Mouse (Mus musculus): ENCODE results near the gene Drd1.

The Drd1 gene

DNA sequence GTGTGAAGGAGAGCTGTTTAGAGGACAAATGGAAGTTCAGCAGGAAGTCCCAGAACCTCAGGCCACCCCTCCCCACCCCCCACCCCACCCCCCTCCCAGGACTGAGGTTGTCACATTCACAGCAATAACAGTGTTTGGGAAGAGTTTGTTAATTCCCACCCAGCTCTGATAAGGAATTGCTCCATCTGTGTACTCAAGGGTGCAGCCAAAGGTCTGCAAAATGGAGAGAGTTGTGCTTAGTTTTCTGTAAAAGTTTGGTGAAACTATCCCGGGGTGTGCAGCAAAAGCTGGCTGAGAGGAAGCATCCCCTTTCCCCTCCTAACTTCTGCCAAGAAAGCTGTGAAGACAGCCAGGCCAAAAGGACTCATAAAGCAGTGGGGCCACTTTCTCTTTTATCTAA lies 17.6 kb upstream of the Drd1 start:
- peak in 1 of 2 experiments; percentile 34 for DNase-seq

DNA sequence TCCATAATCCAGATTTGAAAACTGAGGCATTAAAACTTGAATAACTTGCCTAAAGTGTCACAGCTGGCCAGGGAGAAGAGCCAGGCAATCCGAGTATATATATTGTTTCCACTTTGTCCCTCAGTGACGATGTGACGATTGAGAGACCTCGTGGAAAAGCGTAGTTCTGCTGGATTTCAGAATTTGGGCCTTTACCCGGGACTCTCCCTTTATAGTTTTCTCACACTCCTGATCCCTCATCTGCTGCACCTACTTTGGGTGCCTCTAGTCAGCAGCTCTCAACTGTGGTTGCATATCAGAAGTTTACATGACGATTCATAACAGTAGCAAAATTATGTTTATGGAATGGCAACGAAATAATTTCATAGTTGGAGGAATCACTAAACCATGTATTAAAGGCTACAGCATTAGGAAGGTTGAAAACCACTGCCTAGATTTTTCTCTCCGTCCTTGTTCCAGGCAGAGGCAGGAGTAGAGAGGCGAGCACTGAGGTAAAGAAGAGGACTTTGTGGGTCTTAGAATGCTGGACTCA lies 17.1 kb upstream of the Drd1 start:
- no peak for DNase-seq

DNA sequence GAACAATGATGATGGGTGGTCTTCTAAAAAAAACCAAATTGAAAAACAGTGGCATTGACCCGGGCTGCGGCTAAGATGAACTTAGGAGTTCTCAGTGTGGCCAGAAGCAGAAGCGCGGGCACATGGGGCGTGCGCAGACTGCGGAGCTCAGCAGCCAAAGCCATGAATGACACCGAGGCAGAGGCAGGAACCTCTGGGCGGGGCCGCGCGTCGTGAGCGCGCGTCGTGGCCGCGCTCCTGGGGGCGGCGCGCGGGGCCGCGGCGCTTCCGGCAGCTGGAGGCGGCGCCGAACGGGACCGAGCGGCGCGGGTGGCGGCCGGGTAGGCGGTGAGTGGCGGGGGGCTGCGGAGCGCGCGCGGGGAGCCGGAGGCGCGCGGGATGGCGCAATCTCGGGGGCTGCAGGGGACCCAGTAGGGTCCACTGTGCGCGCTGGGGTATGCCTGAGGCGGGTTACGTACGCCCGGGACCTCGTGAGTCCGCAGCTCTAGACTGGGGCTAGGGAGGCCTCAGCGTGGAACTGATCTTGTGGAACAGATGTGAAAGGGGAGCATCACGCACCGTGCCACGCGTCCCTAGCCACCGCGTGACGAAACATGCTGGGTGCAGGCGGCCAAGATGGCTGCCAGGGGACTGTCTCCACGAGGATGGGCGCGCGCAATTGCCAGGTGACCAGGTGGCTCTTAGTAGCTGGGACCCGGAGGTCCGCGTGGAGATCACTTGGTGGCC lies 16.3 kb upstream of the Drd1 start, which contains the start of gene Sfxn1:
TSS of gene Sfxn1 (plus strand) at position 264 of the 726 bp plus-strand sequence.
- DNase-seq, result peak; percentile 81 to 86

DNA sequence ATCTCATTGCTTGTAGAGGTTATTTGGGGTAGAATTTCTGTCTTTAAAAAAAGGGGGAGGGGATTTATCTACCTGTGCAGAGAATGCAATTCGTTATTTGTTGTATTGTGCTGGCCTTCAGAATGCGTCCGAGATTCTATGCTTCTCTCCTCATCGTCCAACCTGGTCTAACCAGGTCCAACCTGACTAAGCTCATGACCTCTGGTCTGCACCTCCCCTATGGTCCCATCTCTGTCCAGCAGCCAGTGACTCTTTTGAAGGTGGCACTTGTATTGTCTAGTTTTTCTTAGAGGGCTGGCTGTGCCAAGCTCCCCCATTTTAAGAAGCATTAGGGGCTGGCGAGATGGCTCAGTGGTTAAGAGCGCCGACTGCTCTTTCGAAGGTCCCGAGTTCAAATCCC lies 15.5 kb upstream of the Drd1 start:
- DNase-seq, result no peak

DNA sequence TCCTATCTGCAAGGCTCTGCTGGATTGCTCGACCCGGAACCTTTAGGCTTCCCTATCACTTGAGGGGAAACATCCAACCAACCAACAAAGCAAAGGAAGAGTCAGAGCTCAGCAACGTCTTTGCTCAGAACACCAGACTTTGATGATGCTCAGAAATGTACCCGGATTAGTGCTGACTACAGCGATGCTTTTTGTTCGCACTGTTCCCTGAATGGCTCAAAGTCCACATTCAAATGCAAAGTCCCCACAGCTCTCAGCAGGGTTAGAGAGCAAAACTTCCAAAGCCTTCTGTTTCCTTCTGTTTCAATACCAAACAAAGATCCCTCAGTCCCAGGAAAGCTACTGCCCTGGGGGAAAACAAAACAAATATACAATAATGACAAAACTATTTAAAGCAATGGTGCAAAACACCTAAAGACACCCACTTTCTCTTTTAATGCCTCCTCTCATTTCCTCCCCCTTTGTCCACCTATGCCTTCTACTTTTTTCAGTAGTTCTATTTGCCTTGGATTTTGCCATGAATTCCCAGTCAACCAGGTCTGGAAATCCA lies 12.2 kb upstream of the Drd1 start:
- peak; percentile 62 to 85 for DNase-seq

DNA sequence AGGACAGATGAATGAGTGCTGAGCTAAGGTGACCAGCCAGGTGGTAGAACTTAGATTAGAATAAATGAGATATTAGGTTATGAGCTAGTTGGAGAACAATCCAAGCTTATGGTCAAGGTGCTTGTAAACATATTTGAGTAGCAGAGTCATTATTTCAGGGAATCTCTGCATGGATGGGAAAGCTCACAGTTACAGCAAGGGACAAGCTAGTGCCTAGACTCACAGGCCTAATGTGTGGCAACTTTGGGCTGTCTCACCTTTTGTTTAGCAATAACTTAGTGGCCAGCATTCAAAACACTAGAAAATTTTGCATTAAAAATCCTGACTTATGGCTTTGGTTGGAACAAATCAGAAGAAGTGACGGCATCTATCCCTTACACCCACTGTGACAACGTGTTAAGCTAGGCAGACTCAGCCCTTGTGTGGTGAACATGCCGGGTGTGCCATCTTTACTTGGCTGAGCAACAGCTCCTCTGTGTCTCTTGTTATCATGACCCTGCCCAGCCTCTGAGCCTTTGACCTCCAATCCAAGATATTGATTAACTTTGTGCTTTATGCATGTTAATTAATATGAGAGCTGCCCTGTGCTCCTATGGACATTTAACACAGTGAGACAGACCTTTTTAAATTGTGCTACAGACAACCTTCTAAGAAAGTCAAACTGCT lies 10.7 kb upstream of the Drd1 start:
- DNase-seq, result peak in 1 of 2 experiments; percentile 42

DNA sequence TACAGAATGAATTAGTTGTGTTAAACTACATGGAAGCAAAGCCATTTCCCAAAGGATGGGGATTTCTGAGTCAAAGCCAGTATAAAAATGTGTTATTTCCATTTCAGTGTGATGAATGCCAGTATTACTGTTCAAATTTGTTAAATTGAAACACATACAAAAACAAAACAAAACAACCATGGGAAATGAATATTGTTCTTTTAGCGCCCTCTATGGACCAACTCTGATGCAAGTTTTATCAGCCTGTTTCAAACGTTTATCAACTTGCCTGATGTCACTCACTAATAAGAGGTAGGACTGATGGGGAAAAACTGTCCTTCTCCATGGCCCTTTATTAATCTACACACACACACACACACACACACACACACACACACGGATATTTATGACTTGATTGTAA lies 7.8 kb upstream of the Drd1 start:
- DNase-seq, result peak; percentile 35 to 39

DNA sequence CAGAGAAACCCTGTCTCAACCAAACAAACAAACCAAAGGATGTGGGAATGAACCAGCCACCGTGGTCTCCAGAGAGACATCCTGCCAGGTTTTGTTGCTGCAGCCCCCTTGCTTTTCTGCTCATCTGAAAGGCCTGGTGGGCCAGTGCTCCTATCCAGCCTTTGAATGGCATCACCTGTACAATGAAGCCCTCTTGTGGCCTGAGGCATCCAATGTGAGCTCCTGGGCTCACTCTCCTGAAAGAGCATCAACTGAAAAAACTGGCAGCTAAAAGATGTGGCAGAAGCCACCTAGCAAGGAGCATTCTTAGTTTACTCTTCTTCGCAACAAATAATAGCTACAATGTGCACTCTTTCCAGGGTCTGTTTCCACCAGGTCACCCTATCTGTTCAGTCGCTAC lies 6.6 kb upstream of the Drd1 start:
- DNase-seq, result no peak

DNA sequence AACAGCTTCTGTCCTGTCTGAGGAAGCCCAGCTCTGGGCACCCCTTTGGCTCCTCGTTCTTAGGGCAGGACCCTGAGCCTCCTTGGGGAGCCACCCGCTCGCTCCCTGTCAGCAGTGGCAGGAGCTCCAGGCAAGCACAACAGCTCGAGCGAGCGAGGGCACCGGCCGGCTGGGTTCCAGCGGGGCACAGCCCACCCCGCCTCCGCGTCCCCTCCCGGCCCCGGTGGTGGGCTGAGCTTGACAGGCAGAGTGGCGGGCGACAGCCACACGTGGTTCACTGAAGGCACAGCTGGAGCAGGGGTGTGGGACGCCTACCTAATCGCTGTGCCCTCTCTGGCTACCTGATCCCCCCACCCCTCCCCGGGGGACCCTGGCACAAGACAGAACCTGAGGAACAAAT lies 543 bp downstream of the Drd1 start:
- DNase-seq, result no peak

DNA sequence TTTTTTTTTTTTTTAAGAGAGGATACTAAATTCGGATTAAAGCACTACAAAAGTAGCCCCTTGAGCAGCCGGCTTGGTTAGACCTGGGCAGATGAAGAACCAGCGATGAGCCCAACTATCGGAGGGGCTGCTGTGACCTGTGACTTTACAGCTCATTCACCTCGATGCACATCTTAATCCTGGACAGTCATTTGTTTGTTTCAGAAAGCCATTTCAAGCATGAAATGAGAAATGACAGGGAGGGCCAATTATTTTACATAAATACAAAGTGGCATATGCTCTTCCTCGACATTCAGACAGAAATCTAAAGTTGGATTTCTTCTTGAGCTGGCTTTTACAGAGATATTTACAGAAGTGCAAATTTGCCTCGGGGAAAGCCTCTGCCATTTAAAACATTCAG lies 3.9 kb downstream of the Drd1 start:
- no peak for DNase-seq

DNA sequence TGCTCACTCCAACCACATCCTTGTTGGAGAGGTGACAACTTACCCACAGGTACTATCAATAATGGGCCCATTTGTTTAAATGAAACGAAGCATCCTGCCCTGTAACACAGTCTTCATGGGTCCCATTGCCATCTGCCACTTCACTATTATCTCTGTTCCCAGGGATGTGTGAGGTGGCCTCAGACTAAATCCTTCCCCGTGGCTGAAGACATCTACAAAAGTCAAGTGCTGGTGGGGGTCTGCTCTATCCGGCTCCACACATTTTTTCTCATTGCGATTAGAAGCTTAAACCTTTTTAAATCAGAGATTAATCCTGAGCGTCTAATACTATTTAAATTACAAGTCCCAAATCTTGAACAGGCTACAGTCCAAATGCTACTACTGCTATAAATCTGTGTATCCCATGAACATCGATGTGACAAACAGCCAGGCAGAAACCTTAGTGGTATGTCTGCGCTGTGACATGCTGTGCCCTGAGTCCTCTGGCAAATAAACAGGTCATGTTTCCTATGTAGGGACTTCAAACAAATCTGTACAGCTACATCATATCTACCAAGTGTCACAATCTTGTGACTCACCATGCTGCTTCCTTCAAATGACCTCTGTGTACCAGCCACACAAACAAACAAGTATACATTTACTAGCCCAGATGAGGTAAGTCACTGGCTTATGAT lies 6.7 kb downstream of the Drd1 start:
- no peak for DNase-seq

DNA sequence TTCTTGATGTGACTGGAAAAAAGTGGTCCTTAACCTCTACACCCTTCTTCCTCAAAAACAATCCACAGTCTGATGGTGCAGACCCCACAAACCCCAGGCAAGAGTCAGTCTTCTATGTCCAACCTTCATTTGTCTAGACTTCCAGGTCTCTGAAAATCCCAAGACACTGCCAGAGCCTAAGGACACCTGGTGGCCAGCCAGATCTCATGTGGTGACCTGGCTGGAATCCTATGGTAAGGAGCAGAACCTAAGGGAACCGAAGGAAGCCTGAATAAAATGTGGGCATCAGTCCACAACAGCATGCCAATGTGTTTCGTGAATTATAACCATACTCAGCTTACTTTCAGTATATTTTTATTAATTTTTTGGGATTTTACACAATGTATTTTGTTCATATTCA lies 15.2 kb downstream of the Drd1 start:
- DNase-seq, result no peak

DNA sequence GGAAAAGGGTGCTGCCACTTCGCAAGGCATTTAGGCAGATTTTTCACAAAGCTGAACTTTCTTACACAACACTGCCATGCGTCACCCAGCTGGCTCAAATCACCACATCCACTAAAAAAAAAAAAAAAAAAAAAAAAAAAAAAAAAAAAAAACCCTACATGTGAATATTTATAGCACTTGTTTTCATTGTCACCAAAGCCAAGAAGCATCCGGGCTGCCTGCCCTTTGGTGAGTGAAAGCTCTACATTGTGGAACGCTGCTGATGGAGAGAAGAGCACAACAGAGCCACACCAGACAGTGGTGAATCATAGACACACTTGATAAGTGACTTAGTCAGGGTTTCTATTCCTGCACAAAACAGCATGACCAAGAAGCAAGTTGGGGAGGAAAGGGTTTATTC lies 17.6 kb downstream of the Drd1 start:
- DNase-seq, result no peak

DNA sequence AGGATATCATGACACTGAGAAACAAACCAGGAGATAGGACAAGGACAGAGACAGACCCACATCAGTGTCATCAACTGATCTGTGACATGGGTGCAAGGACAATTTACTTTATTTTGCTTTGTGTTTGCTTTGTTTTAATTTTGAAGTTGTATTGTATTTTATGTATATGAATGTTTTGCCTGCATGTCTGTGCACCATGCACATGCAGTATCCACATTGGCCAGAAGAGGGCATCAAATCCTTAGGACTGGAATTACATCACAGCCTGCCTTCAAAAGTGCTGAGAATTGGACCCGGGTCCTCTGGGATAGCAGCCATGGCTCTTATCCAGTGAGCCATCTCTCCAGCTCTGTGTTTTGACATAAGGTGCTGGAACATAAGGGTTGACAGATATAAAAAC lies 20.0 kb downstream of the Drd1 start:
- DNase-seq, result peak; percentile 4 to 34

DNA sequence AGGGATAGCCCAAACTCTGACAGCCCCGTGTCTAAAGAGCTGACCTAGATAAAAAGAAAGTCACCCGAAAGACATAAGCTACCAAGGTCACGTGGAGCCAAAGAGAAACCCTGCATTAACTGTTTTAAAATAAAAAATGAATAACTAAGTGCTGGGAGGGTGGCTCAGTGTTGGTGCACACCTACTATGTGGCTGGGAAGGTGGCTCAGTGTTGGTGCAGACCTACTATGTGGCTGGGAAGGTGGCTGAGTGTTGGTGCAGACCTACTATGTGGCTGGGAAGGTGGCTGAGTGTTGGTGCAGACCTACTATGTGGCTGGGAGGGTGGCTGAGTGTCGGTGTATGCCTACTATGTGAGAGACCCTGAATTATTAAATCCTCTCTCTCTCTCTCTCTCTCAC lies 21.9 kb downstream of the Drd1 start:
- DNase-seq, result no peak

DNA sequence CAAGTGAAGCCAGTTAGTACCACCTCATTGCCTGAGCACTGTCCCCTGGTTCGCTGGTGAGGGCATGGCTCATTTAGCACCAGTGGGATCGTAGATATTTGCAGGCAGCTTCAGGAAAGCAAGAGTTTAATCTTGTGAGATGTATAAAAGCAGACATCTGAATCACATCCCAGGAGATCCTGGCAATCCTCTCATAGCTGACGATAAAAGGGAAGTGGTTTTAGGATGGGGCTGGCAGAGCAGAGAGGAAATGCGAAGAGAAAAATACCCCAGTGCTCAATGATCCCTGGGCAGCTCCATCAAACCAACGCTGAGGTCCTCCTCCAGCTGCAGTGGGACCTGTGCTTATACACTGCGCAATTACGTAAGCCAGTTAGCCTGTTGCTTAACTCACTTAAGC lies 28.4 kb downstream of the Drd1 start:
- DNase-seq, result no peak

DNA sequence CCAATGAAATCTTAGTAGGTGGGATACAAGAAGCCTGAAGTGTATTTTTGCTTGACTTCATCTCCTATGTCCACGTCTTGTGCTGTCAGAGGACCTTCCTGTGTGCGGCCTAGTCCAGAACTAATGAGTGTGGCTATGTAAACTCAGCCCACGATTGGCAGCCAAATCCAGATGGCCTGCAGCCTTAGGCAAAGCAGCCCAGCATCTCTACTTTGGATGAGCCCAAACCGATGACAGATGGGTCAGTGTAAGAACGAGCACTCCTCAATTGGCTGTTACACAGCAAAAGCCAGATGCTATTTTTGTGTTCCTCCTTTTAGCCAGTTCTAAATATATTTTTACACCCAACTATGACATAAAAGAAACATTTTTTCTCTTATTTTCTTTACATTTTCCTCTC lies 32.2 kb downstream of the Drd1 start:
- no peak for DNase-seq

DNA sequence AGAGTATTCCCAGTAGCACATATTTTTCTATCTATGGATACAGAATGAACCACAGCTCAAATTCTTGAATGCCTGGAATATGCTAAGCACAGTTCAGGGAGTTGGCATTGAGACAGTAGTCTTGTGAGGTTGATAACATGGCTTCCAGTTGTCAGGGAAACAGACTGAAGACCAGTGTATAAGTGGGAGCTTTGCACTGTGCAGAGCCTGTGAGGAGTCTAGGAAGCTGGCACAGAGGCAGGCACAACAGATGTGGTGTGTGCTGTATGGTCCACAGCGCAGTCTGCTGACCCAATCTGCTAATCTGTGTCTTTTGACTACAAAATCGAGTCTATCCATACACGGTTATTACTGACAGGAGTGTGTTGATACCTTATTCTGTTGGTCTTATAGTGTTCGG lies 46.8 kb downstream of the Drd1 start:
- no peak for DNase-seq

Measured in kidney, postnatal 36 days (tissue).